Mouse (Mus musculus): ENCODE data around the gene P2rx4.

The P2rx4 gene

GRCm38 (mm10) chr5:122756144-122756543 is 48.8 kb downstream of the P2rx4 start:
- peak; percentile 56 for DNase-seq (ENCODE audit: low read depth, low spot score)

- DNase-seq (ENCODE audit: low read depth, low spot score), result no peak
Observed at GRCm38 (mm10) chr5:122756680-122757079, 49.3 kb downstream of the P2rx4 start.

GRCm38 (mm10) chr5:122763271-122764031 is 56.1 kb downstream of the P2rx4 start:
- DNase-seq (ENCODE audit: low read depth, low spot score), result no peak

GRCm38 (mm10) chr5:122764032-122764464 is 56.7 kb downstream of the P2rx4 start:
- peak; percentile 82 for DNase-seq (ENCODE audit: low read depth, low spot score)

GRCm38 (mm10) chr5:122767283-122767682 is 59.9 kb downstream of the P2rx4 start:
- DNase-seq (ENCODE audit: low read depth, low spot score), result no peak

GRCm38 (mm10) chr5:122769101-122769568 is 61.8 kb downstream of the P2rx4 start:
- DNase-seq (ENCODE audit: low read depth, low spot score), result peak; percentile 98

GRCm38 (mm10) chr5:122770304-122770703 is 63.0 kb downstream of the P2rx4 start:
- DNase-seq (ENCODE audit: low read depth, low spot score), result no peak

GRCm38 (mm10) chr5:122770806-122771261 is 63.5 kb downstream of the P2rx4 start:
- no peak for DNase-seq (ENCODE audit: low read depth, low spot score)

- no peak for DNase-seq (ENCODE audit: low read depth, low spot score)
Observed at GRCm38 (mm10) chr5:122771428-122771827, 64.1 kb downstream of the P2rx4 start.

- DNase-seq (ENCODE audit: low read depth, low spot score), result no peak
Observed at GRCm38 (mm10) chr5:122773756-122774155, 66.4 kb downstream of the P2rx4 start.

- peak; percentile 87 for DNase-seq (ENCODE audit: low read depth, low spot score)
Observed at GRCm38 (mm10) chr5:122774743-122775611, 67.6 kb downstream of the P2rx4 start.

- no peak for DNase-seq (ENCODE audit: low read depth, low spot score)
Observed at GRCm38 (mm10) chr5:122775646-122776286, 68.4 kb downstream of the P2rx4 start.

GRCm38 (mm10) chr5:122777322-122777721 is 70.0 kb downstream of the P2rx4 start:
- DNase-seq (ENCODE audit: low read depth, low spot score), result no peak

- no peak for DNase-seq (ENCODE audit: low read depth, low spot score)
Observed at GRCm38 (mm10) chr5:122778231-122779226, 71.2 kb downstream of the P2rx4 start.
